ENCODE assay signal across 7 mouse cellular contexts in genomic region chr8:119909944-119910546, GRCm38 (mm10). TPM values are rescaled to one million over a fixed set of nuclear protein-coding genes. Genes with fewer than 3 reads are reported as not detected.
A peak's percentile ranks its signal among the peaks of the same experiment; 100 is the strongest.
DNase-seq lines count a peak whose midpoint lies in the region; ATAC-seq and TF ChIP-seq lines count a peak whose summit lies in the region.

Usp10 (plus strand) TSS chr8:119910360.

- H3K9ac ChIP-seq in intestine, embryonic 15.5 days: peak within 1 kb of the TSS; percentile 97

- no peaks in the 10 kb centered on the region for H3K36me3 ChIP-seq in intestine, embryonic 15.5 days

- no peak for TF ChIP-seq POLR2A in bone marrow macrophage, adult 2 months (IDR thresholded peaks at IDR 0.05; ENCODE audit: borderline replicate concordance, low read depth, low read length)

- H3K27ac ChIP-seq in bone marrow macrophage, adult 2 months (ENCODE audit: insufficient read depth, low read depth, low read length): peak within 1 kb of the TSS; percentile 53
- H3K27ac ChIP-seq in intestine, embryonic 15.5 days: peak within 1 kb of the TSS; percentile 93

- no peaks in the 10 kb centered on the region for H3K27me3 ChIP-seq in intestine, embryonic 15.5 days (replicated peaks)

- WGBS in intestine, embryonic 15.5 days: 24% methylated on average over 13 of the region's 13 CpGs

- intact Hi-C loops in gastrocnemius, postnatal 14 days (cut with DNase I; ENCODE audit: low total_unique reads): no loop called here

- DNase-seq in right cerebral cortex, adult 18-20 months: peak; percentile 25
- DNase-seq in right cerebral cortex, postnatal 14 days: no peak
- no peak for DNase-seq in gastrocnemius, postnatal 14 days
- DNase-seq in frontal cortex, postnatal 14 days (ENCODE audit: low spot score in 2 of 2): no peak

- H3K4me2 ChIP-seq in intestine, embryonic 15.5 days (replicated peaks): peak within 1 kb of the TSS; percentile 95

- peak within 1 kb of the TSS; percentile 88 for H3K4me3 ChIP-seq in bone marrow macrophage, adult 2 months (ENCODE audit: insufficient read depth, low read length)
- peak within 1 kb of the TSS; percentile 81 for H3K4me3 ChIP-seq in intestine, embryonic 15.5 days (replicated peaks)

- no peaks in the 10 kb centered on the region for H3K9me3 ChIP-seq in intestine, embryonic 15.5 days

- ATAC-seq in intestine, embryonic 15.5 days: no peak
- ATAC-seq in megakaryocyte progenitor cell, adult 5-6 weeks (replicated peaks; ENCODE audit: poor library complexity): peak; percentile 21; the same call in 1 of the 2 replicates

- no peak for TF ChIP-seq CTCF in bone marrow macrophage, adult 2 months (IDR thresholded peaks at IDR 0.05; ENCODE audit: low read depth, low read length)

- H3K4me1 ChIP-seq in bone marrow macrophage, adult 2 months (ENCODE audit: control insufficient read depth, insufficient read depth, low read length): peaks cover 30% of the 10 kb centered on the region
- H3K4me1 ChIP-seq in intestine, embryonic 15.5 days (replicated peaks): peaks cover 30% of the 10 kb centered on the region

RNA-seq across cellular contexts. Expression of gene Usp10, which starts in this region (rescaled TPM):
- polyA plus RNA-seq in bone marrow macrophage, adult 2 months (2012; ENCODE audit: insufficient read depth, insufficient read length, missing spikeins): 17.3 and 19.2 TPM in 2 replicates
- 10 to 100 TPM; 41.1 to 49.5 TPM for total RNA-seq in gastrocnemius, postnatal 14 days (2021)
- 123 and 136 TPM in 2 replicates for polyA plus RNA-seq in intestine, embryonic 15.5 days (2015; fragmentation: Nextera tagmentation; extraction: Ambion mirVana)
- 71.9 and 73.0 TPM in 2 replicates for total RNA-seq in megakaryocyte progenitor cell, adult 5-6 weeks (2015)
- total RNA-seq in megakaryocyte progenitor cell, adult 5-6 weeks (2017): 43.7 and 80.3 TPM in 2 replicates
